In the genomic region with DNA sequence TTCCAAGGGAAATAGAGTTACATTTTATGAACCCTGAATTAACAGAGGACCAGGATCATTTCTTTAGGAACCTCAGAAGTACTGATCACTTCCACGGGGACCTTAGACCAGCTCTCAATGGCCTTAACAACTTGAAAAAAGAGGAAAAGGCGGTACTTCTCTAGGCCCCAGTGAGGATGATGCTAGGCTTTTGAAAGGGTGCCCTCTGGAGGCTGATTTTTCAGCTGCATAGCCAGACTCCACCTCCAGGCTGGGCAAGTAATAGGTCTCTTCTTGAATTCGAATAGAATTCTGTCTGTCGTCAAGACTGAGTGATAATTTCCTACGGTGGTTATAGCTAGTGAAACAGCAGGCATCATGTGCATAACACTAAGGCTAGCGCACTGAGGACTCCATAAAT, we compare ENCODE assay signal across 8 mouse cellular contexts.
DNase-seq lines count a peak whose midpoint lies in the region; ATAC-seq and TF ChIP-seq lines count a peak whose summit lies in the region.

No protein-coding gene starts in this region.

- H3K4me3 ChIP-seq in kidney, embryonic 14.5 days (ENCODE audit: low read length): no peak overlapping the region
- H3K4me3 ChIP-seq in cerebellum, adult 2 months (replicated peaks; ENCODE audit: insufficient read depth, low read depth, low read length): no peak overlapping the region
- H3K4me3 ChIP-seq in midbrain, embryonic 14.5 days (replicated peaks; ENCODE audit: low read depth, low read length): no peak overlapping the region

- DNase-seq in kidney, adult 11 months: peak; percentile 44
- peak; percentile 61 to 62 for DNase-seq in cerebellum, adult 2 months
- DNase-seq in frontal cortex, postnatal 25 days (ENCODE audit: low spot score in 2 of 2): peak; percentile 41 to 50
- peak; percentile 69 for DNase-seq in kidney, adult 18-20 months
- peak; percentile 39 to 55 for DNase-seq in left cerebral cortex, postnatal 36 days (ENCODE audit: low spot score in 2 of 2)
- peak; percentile 75 for DNase-seq in midbrain, embryonic 14.5 days
- DNase-seq in spleen, postnatal 36 days (ENCODE audit: low spot score in 2 of 2): peak; percentile 44 to 45

- no peaks in the 10 kb centered on the region for H3K27me3 ChIP-seq in kidney, embryonic 14.5 days (ENCODE audit: control insufficient read depth, insufficient read depth, low read length)
- H3K27me3 ChIP-seq in cerebellum, adult 2 months (ENCODE audit: control insufficient read depth, insufficient read depth, low read length): no peaks in the 10 kb centered on the region
- H3K27me3 ChIP-seq in midbrain, embryonic 14.5 days (ENCODE audit: control insufficient read depth, insufficient read depth, low read length): no peaks in the 10 kb centered on the region

- H3K4me2 ChIP-seq in kidney, embryonic 14.5 days (replicated peaks; ENCODE audit: low read depth, low read length): no peak overlapping the region
- H3K4me2 ChIP-seq in midbrain, embryonic 14.5 days (ENCODE audit: low read length): no peak overlapping the region

- no peaks in the 10 kb centered on the region for H3K9me3 ChIP-seq in kidney, embryonic 14.5 days (ENCODE audit: control insufficient read depth, low read length)
- H3K9me3 ChIP-seq in midbrain, embryonic 14.5 days (ENCODE audit: control insufficient read depth, low read length): no peaks in the 10 kb centered on the region

- TF ChIP-seq CTCF in cerebellum, adult 2 months (IDR thresholded peaks at IDR 0.05; ENCODE audit: borderline replicate concordance, insufficient read depth, low read depth, low read length): peak; percentile 52; the same call in 1 of the 2 replicates

- no peak for TF ChIP-seq POLR2A in cerebellum, adult 2 months (IDR thresholded peaks at IDR 0.05; ENCODE audit: borderline replicate concordance, insufficient read depth, low read length)

- intact Hi-C loops in left cerebral cortex, postnatal 36 days (cut with DNase I): loop anchor here (5.0 kb wide), 1 partner anchor 114 kb away; the partner anchor contains the start of gene Gpm6b

- no peak overlapping the region for H3K27ac ChIP-seq in kidney, embryonic 14.5 days (ENCODE audit: low read depth, low read length)
- H3K27ac ChIP-seq in cerebellum, adult 2 months (ENCODE audit: insufficient read depth, low read length): no peak overlapping the region
- no peak overlapping the region for H3K27ac ChIP-seq in midbrain, embryonic 14.5 days (replicated peaks; ENCODE audit: low read depth, low read length)

- no peak for ATAC-seq in kidney, embryonic 14.5 days (ENCODE audit: low FRiP score, low TSS enrichment)
- peak; percentile 53; the same call in 1 of the 2 replicates for ATAC-seq in midbrain, embryonic 14.5 days (ENCODE audit: low FRiP score, low TSS enrichment)

- no peak overlapping the region for H3K9ac ChIP-seq in kidney, embryonic 14.5 days (ENCODE audit: low read depth, low read length)
- no peak overlapping the region for H3K9ac ChIP-seq in midbrain, embryonic 14.5 days (replicated peaks; ENCODE audit: low read length)

- H3K4me1 ChIP-seq in kidney, embryonic 14.5 days (ENCODE audit: control insufficient read depth, insufficient read depth, low read length): no peaks in the 10 kb centered on the region
- peaks cover 10% of the 10 kb centered on the region for H3K4me1 ChIP-seq in cerebellum, adult 2 months (ENCODE audit: control insufficient read depth, insufficient read depth, low read length)
- H3K4me1 ChIP-seq in midbrain, embryonic 14.5 days (ENCODE audit: control insufficient read depth, insufficient read depth, low read length): peaks cover 18% of the 10 kb centered on the region; the same call in 1 of the 2 replicates

- WGBS in kidney, embryonic 14.5 days: 33% methylated on average over 6 of the region's 6 CpGs
- 12% methylated on average over 6 of the region's 6 CpGs for WGBS in cerebellum, adult 2 months
- 17% methylated on average over 6 of the region's 6 CpGs for WGBS in midbrain, embryonic 14.5 days

- H3K36me3 ChIP-seq in kidney, embryonic 14.5 days (ENCODE audit: control insufficient read depth, insufficient read depth, low read length): no peaks in the 10 kb centered on the region
- no peaks in the 10 kb centered on the region for H3K36me3 ChIP-seq in midbrain, embryonic 14.5 days (ENCODE audit: control insufficient read depth, insufficient read depth, low read length)
